Mouse (Mus musculus) heart, adult 2 months (tissue): ENCODE results near the gene Nptx1. TPM values are rescaled to one million over a fixed set of nuclear protein-coding genes. Genes with fewer than 3 reads are reported as not detected.
A peak's percentile ranks its signal among the peaks of the same experiment; 100 is the strongest.

Experiments used
- DNase-seq, 2 experiments: peaks; one replicate each; pipeline ENCODE4 v3.0.0; 2021
- H3K27ac ChIP-seq: fragments of 200-600 bp; 2 replicates; pipeline ENCODE4 v1.8.1; 2022
- H3K27me3 ChIP-seq: fragments of 200-500 bp; 2 replicates; pipeline ENCODE4 v1.6.1; 2012; ENCODE audit warnings: mild to moderate bottlenecking, low read length, inconsistent platforms, mixed read lengths; ENCODE audit not compliant: control insufficient read depth, insufficient read depth
- H3K36me3 ChIP-seq: fragments of 200-500 bp; 2 replicates; pipeline ENCODE4 v1.6.1; 2012; ENCODE audit warnings: low read length, inconsistent platforms; ENCODE audit not compliant: control insufficient read depth, insufficient read depth
- H3K4me1 ChIP-seq: fragments of 200-500 bp; 2 replicates; pipeline ENCODE4 v1.6.1; 2011; ENCODE audit warnings: low read length; ENCODE audit not compliant: control insufficient read depth, insufficient read depth
- H3K4me3 ChIP-seq: fragments of 200-600 bp; 2 replicates; pipeline ENCODE4 v1.8.1; 2022
- H3K79me2 ChIP-seq: fragments of 200-500 bp; replicated peaks from 2 replicates; pipeline ENCODE4 v1.6.1; 2012; ENCODE audit warnings: mild to moderate bottlenecking, inconsistent platforms, low read length, moderate library complexity, mixed read lengths; ENCODE audit not compliant: control insufficient read depth, insufficient read depth
- H3K9ac ChIP-seq: fragments of 200-500 bp; 2 replicates; pipeline ENCODE4 v1.6.1; 2012; ENCODE audit warnings: low read depth, mild to moderate bottlenecking, control low read depth, inconsistent platforms, low read length, mixed read lengths
- CTCF ChIP-seq: fragments of 200-600 bp; IDR thresholded peaks from 2 replicates; pipeline ENCODE4 v1.8.1; 2022; ENCODE audit warnings: antibody characterized with exemption, mild to moderate bottlenecking, moderate library complexity
- EP300 ChIP-seq: fragments of 200-500 bp; IDR thresholded peaks from 2 replicates; pipeline ENCODE4 v1.6.1; 2011; ENCODE audit warnings: low read depth, low read length, control low read depth; ENCODE audit not compliant: insufficient read depth
- POLR2A ChIP-seq: fragments of 200-500 bp; IDR thresholded peaks from 2 replicates; pipeline ENCODE4 v1.6.1; 2011; ENCODE audit warnings: mild to moderate bottlenecking, low read depth, low read length, control low read depth; ENCODE audit not compliant: insufficient read depth
- whole genome bisulfite sequencing: fragments of 180-500 bp; shearing (Covaris S2); methylation state at CpG from one replicate; pipeline ENCODE4 v1.1.7; 2018; 5-methylcytosine and 5-hydroxymethylcytosine counted together
- intact Hi-C: fragments of 180-260 bp; cut with DNase I; formaldehyde crosslinking; loops from one replicate; pipeline ENCODE4 v1.15.1; 2025
- polyA plus RNA-seq: library from polyadenylated mRNA; depleted of rRNA; stranded (reverse); fragments of >200 nt; gene quantifications from 2 replicates; pipeline ENCODE4 v1.2.3, GENCODE M21; 2012
- total RNA-seq, 2 experiments: library from RNA; stranded (reverse); gene quantifications; 2 replicates each; pipeline ENCODE4 v1.2.3; 2021

The Nptx1 gene
- total and polyA plus RNA-seq, 3 experiments: 0.09 to 0.23 (median 0.16) TPM

GRCm38 (mm10) chr11:119539944-119540343, 7.6 kb downstream of the Nptx1 start:
- TF ChIP-seq CTCF (no peak), POLR2A (no peak), EP300 (no peak)
- Histone ChIP-seq H3K79me2 (no peaks in the 10 kb centered on the region), H3K36me3 (no peaks in the 10 kb centered on the region), H3K4me3 (no peak overlapping the region), H3K9ac (no peak overlapping the region), H3K4me1 (no peaks in the 10 kb centered on the region), H3K27me3 (peaks cover 2% of the 10 kb centered on the region; the same call in 1 of the 2 replicates), H3K27ac (no peak overlapping the region)
- no peak for DNase-seq
- 31% methylated on average over 14 of the region's 14 CpGs for WGBS
- intact Hi-C loops: no loop called here

GRCm38 (mm10) chr11:119533745-119534144, 13.8 kb downstream of the Nptx1 start:
- DNase-seq: no peak
- Histone ChIP-seq H3K27me3 (no peaks in the 10 kb centered on the region; the same call in 1 of the 2 replicates), H3K27ac (no peak overlapping the region), H3K79me2 (no peaks in the 10 kb centered on the region), H3K36me3 (no peaks in the 10 kb centered on the region), H3K4me3 (no peak overlapping the region), H3K9ac (no peak overlapping the region), H3K4me1 (no peaks in the 10 kb centered on the region)
- intact Hi-C loops: no loop called here
- no peak for TF ChIP-seq CTCF
- 66% methylated on average over 7 of the region's 7 CpGs for WGBS

- no peaks in the 10 kb centered on the region for H3K36me3 ChIP-seq
- no peaks in the 10 kb centered on the region for H3K79me2 ChIP-seq
- WGBS: 76% methylated on average over 8 of the region's 8 CpGs
- H3K27me3 ChIP-seq: no peaks in the 10 kb centered on the region; the same call in 1 of the 2 replicates
- DNase-seq: no peak
- intact Hi-C loops: no loop called here
- TF ChIP-seq POLR2A (no peak), CTCF (no peak), EP300 (no peak)
- H3K9ac ChIP-seq: no peak overlapping the region
- no peak overlapping the region for H3K4me3 ChIP-seq
- H3K4me1 ChIP-seq: no peaks in the 10 kb centered on the region
- no peak overlapping the region for H3K27ac ChIP-seq
Observed at GRCm38 (mm10) chr11:119532460-119532859, 15.1 kb downstream of the Nptx1 start.

GRCm38 (mm10) chr11:119528930-119529329, 18.6 kb downstream of the Nptx1 start:
- Histone ChIP-seq H3K36me3 (no peaks in the 10 kb centered on the region), H3K4me3 (no peak overlapping the region), H3K4me1 (no peaks in the 10 kb centered on the region), H3K27ac (no peak overlapping the region), H3K9ac (no peak overlapping the region), H3K27me3 (no peaks in the 10 kb centered on the region; the same call in 1 of the 2 replicates), H3K79me2 (no peaks in the 10 kb centered on the region)
- intact Hi-C loops: no loop called here
- 55% methylated on average over 11 of the region's 11 CpGs for WGBS
- no peak for TF ChIP-seq EP300
- TF ChIP-seq CTCF: no peak
- no peak for TF ChIP-seq POLR2A
- no peak for DNase-seq

- H3K36me3 ChIP-seq: no peaks in the 10 kb centered on the region
- WGBS: 75% methylated on average over 14 of the region's 14 CpGs
Observed at GRCm38 (mm10) chr11:119526068-119526966, 21.2 kb downstream of the Nptx1 start.

GRCm38 (mm10) chr11:119524545-119524949, 23.0 kb downstream of the Nptx1 start:
- Histone ChIP-seq H3K9ac (peak overlapping the region; percentile 50), H3K27me3 (no peaks in the 10 kb centered on the region), H3K27ac (no peak overlapping the region), H3K36me3 (no peaks in the 10 kb centered on the region), H3K4me1 (no peaks in the 10 kb centered on the region), H3K4me3 (peak overlapping the region; percentile 62), H3K79me2 (no peaks in the 10 kb centered on the region)
- 2% methylated on average over 33 of the region's 33 CpGs for WGBS
- TF ChIP-seq CTCF (no peak), POLR2A (no peak), EP300 (no peak)
- DNase-seq: peak; percentile 88 to 91
- intact Hi-C loops: no loop called here

More at GRCm38 (mm10) chr11:119526068-119526966, 21.2 kb downstream of the Nptx1 start:
- H3K4me3 ChIP-seq: no peak overlapping the region
- no peak for DNase-seq
- H3K4me1 ChIP-seq: no peaks in the 10 kb centered on the region
- TF ChIP-seq EP300 (no peak), POLR2A (no peak), CTCF (no peak)
- H3K79me2 ChIP-seq: no peaks in the 10 kb centered on the region
- no peaks in the 10 kb centered on the region for H3K27me3 ChIP-seq
- intact Hi-C loops: no loop called here
- H3K27ac ChIP-seq: no peak overlapping the region
- H3K9ac ChIP-seq: no peak overlapping the region
